Mouse (Mus musculus) heart, embryonic 14.5 days (tissue): ENCODE measurements around the gene Traf3ip3. TPM values are rescaled to one million over a fixed set of nuclear protein-coding genes. Genes with fewer than 3 reads are reported as not detected.

Experiments
- ATAC-seq: fragments of 200-750 bp; cut with Nextera tagmentation; 2 replicates; pipeline ENCODE4 v1.8.0; 2017; ENCODE audit warnings: low read depth, moderate TSS enrichment; ENCODE audit not compliant: insufficient number of reproducible peaks, insufficient read depth, low FRiP score
- H3K27ac ChIP-seq, 2 experiments: fragments of 200-500 bp in 1 of 2; fragments of 300-500 bp in 1 of 2; sonication (generic) in 1 of 2; replicated peaks in 1 of 2; 2 replicates each; pipeline ENCODE4 v1.5.1; 2012 to 2014; ENCODE audit warnings: low read depth in 2 of 2, low read length in 2 of 2, control low read depth in 1 of 2, mild to moderate bottlenecking in 1 of 2, mixed read lengths in 1 of 2; ENCODE audit not compliant: control insufficient read depth in 1 of 2, insufficient read depth in 1 of 2
- H3K27me3 ChIP-seq: fragments of 300-500 bp; sonication (generic); 2 replicates; pipeline ENCODE4 v1.6.1; 2014; ENCODE audit warnings: mild to moderate bottlenecking, low read length, control low read depth; ENCODE audit not compliant: control insufficient read depth, insufficient read depth
- H3K36me3 ChIP-seq: fragments of 300-500 bp; sonication (generic); 2 replicates; pipeline ENCODE4 v1.6.1; 2014; ENCODE audit warnings: mild to moderate bottlenecking, control low read depth, low read length, mixed read lengths; ENCODE audit not compliant: control insufficient read depth, insufficient read depth
- H3K4me1 ChIP-seq, 2 experiments: fragments of 200-500 bp in 1 of 2; fragments of 300-500 bp in 1 of 2; sonication (generic) in 1 of 2; 2 replicates each; pipeline ENCODE4 v1.6.1; 2012 to 2014; ENCODE audit warnings: low read length in 2 of 2, control low read depth in 1 of 2, mixed read lengths in 1 of 2; ENCODE audit not compliant: control insufficient read depth in 2 of 2, insufficient read depth in 2 of 2
- H3K4me2 ChIP-seq: fragments of 300-500 bp; sonication (generic); 2 replicates; pipeline ENCODE4 v1.6.1; 2014; ENCODE audit warnings: mild to moderate bottlenecking, low read length
- H3K4me3 ChIP-seq, 2 experiments: fragments of 200-500 bp in 1 of 2; fragments of 300-500 bp in 1 of 2; sonication (generic) in 1 of 2; 2 replicates each; pipeline ENCODE4 v1.5.1; 2012 to 2014; ENCODE audit warnings: low read length in 2 of 2, mild to moderate bottlenecking in 2 of 2, control low read depth in 1 of 2, low read depth in 1 of 2, moderate library complexity in 1 of 2; ENCODE audit not compliant: control insufficient read depth in 1 of 2, insufficient read depth in 1 of 2
- H3K9ac ChIP-seq: fragments of 300-500 bp; sonication (generic); 2 replicates; pipeline ENCODE4 v1.6.1; 2014; ENCODE audit warnings: mild to moderate bottlenecking, low read length
- H3K9me3 ChIP-seq: fragments of 300-500 bp; sonication (generic); 2 replicates; pipeline ENCODE4 v1.6.1; 2016; ENCODE audit warnings: low read length, control low read depth; ENCODE audit not compliant: control insufficient read depth
- WGBS: fragments of 180-500 bp; shearing (Covaris S2); extraction: QIAGEN DNeasy Blood & Tissue Kit; methylation state at CpG from one replicate; pipeline ENCODE4 v1.1.7; 2014; 5-methylcytosine and 5-hydroxymethylcytosine counted together
- polyA plus RNA-seq: library from polyadenylated mRNA; unstranded; fragments of >200 nt; fragmentation: Nextera tagmentation; extraction: Ambion mirVana; gene quantifications from 2 replicates; pipeline ENCODE4 v1.2.1, GENCODE M21; 2014

Traf3ip3 gene
- polyA plus RNA-seq, 1 experiment from 2014 or later = 1.9 TPM

DNA sequence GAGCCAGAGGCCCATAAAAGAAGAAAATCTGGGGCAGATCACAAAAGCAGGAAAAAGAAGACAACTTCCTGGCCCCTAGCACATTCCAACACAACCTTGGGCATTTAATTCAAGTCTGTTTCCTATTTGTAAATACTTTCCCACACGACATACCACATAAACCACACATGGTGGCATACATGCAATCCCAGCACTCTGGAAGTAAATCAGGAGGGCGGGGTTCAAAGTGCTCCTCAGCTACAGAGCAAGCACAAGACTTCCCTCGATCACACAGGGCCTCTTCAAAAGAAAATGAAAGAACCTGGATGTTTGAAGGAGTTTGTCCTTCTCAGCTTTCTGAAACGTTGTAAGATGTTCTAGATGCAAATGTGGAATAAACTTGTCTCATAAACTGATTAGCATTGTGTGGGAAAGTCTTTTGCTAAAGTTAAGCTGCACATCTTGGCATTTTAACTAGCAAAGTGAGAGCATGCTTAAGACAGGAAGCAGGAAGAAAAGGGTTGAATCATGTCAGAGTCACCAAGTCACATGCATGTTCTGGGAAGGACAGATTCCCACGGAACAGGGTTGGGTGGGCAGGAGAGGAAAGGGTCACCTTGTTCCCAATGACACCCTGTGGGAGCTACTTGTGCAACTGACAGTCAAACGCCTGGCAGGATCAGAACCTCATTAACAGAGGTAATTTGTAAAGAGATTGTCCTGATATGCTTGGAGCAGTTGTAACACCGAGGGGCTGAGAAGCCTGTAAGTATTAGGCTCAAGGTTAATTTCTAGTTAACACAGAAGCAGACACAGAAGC is 25.4 kb upstream of the Traf3ip3 start:
- H3K4me1 ChIP-seq = peaks cover 3 to 7% of the 10 kb centered on the region in 2 experiments; a peak in 2 of 4 replicates
- ATAC-seq = no peak
- H3K4me2 ChIP-seq = no peak overlapping the region
- H3K27ac ChIP-seq = peak overlapping the region in 1 of 2 experiments; percentile 3; a peak in 1 of 4 replicates
- H3K4me3 ChIP-seq = no peak overlapping the region
- H3K9me3 ChIP-seq = no peaks in the 10 kb centered on the region
- H3K36me3 ChIP-seq = no peaks in the 10 kb centered on the region
- no peaks in the 10 kb centered on the region for H3K27me3 ChIP-seq
- H3K9ac ChIP-seq = no peak overlapping the region
- WGBS = 32% methylated on average over 7 of the region's 7 CpGs

DNA sequence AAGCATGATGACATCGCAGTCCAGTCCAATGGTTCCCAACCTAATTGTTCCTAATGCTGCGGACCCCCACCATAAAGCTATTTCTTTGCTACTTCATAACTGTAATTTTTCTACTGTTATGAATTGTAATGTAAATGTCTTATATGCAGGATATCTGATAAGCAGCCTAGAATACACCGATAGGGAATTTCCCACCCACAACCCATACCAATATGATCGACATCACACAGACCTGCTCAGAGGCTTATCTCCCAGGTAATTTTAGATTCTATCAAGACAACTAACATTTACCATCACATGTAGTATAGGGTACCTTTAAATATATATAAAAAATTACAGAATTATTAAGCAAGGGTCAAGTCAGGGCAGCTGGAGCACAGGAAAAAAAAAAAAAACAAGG is 24.6 kb upstream of the Traf3ip3 start:
- Histone ChIP-seq H3K27me3 (no peaks in the 10 kb centered on the region), H3K27ac (no peak overlapping the region), H3K4me3 (no peak overlapping the region), H3K4me2 (no peak overlapping the region), H3K36me3 (no peaks in the 10 kb centered on the region), H3K9me3 (no peaks in the 10 kb centered on the region), H3K9ac (no peak overlapping the region), H3K4me1 (peaks cover 3 to 7% of the 10 kb centered on the region in 2 experiments; a peak in 2 of 4 replicates)
- WGBS = 82% methylated on average over 4 of the region's 4 CpGs
- no peak for ATAC-seq

DNA sequence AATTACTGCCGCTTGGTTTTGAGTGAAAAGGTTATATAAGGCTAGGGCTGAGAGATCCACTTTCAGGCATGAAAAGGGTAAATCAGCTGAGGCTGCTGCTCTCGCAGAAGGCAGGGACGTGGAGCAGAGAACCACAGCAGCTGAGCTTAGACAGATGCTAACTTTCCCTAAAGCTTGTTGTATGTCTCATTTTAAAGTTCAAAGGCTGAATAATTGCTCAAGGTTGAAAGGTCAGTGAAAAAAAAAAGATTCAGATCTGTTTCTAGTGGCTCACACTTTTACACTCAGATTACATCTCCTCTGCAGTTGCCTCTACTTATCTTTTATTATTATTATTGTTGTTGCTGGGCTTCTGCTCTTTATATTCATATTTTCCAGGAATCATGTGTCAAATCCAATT is 24.0 kb upstream of the Traf3ip3 start:
- no peak for ATAC-seq
- WGBS = 56% methylated on average over 3 of the region's 3 CpGs

DNA sequence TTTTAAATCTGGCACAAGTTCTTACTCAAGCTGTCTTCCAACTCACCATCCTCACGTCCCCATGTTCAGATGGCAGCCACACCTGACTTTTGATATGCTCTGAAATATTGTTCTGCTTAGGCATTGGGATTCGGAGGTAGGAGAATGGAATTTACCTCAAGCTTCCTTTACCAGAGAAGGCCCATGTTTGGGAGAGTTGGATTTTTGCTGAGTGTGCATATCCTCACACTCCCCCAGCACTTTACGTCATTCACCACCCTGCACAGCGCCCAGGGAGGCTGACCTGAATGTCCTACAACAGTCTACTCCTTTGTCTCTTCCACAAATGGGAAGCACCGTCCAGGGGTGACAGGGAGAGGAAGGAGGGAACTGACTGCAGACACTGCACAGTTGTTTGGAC is 18.9 kb upstream of the Traf3ip3 start:
- H3K4me2 ChIP-seq = no peak overlapping the region
- H3K9me3 ChIP-seq = no peaks in the 10 kb centered on the region
- H3K36me3 ChIP-seq = no peaks in the 10 kb centered on the region
- no peak overlapping the region for H3K4me3 ChIP-seq
- H3K9ac ChIP-seq = no peak overlapping the region
- H3K27me3 ChIP-seq = no peaks in the 10 kb centered on the region
- H3K27ac ChIP-seq = no peak overlapping the region
- 50% methylated on average over 5 of the region's 5 CpGs for WGBS
- no peaks in the 10 kb centered on the region; a peak in 1 of 4 replicates for H3K4me1 ChIP-seq
- no peak for ATAC-seq

More for the DNA sequence above, 24.0 kb upstream of the Traf3ip3 start:
- Histone ChIP-seq H3K36me3 (no peaks in the 10 kb centered on the region), H3K27me3 (no peaks in the 10 kb centered on the region), H3K4me2 (no peak overlapping the region), H3K4me3 (no peak overlapping the region), H3K9ac (no peak overlapping the region), H3K9me3 (no peaks in the 10 kb centered on the region), H3K4me1 (peaks cover 0 to 7% of the 10 kb centered on the region in 2 experiments; a peak in 2 of 4 replicates), H3K27ac (no peak overlapping the region)

DNA sequence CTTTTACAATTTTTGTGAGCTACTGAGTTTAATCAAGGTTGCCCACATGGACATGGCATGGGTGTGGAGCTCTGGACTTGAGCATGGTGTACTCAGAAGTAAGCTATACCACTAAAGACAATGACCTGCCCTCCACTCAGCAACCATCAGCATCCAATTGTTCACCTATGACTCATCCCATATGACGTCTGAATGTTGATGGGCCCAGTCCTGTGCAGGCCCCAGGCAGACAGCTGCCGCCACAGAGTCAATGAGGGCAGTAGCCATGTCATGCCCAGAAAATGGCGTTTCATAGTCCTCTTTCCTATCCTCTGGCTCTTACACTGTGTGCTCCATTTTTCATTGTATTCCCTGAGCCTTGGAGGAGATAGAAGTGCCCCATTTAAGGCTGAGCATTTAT is 14.5 kb upstream of the Traf3ip3 start:
- Histone ChIP-seq H3K27me3 (no peaks in the 10 kb centered on the region), H3K9me3 (no peaks in the 10 kb centered on the region), H3K27ac (no peak overlapping the region), H3K36me3 (no peaks in the 10 kb centered on the region), H3K4me3 (no peak overlapping the region), H3K4me1 (no peaks in the 10 kb centered on the region; a peak in 1 of 4 replicates), H3K9ac (no peak overlapping the region), H3K4me2 (no peak overlapping the region)
- WGBS = 58% methylated on average over 3 of the region's 3 CpGs
- no peak for ATAC-seq

DNA sequence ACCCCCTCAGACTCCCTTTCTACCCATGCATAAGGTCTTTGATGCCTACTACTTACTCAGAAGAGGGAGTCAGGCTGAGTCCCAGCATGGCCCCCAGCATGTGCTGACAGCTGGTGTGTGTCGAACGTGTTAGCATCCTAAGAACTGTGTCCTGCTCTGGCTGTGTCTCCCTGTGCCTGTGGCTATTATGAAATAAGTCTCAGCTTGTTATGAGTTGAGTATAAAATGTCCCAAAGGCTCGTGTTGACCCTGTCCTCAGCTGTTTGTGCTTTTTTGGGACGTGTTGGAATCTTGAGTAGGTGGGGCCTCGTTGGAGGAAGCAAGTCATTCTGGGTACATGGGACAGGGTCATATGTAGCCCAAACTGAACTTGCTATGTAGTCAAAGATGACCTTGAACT is 12.6 kb upstream of the Traf3ip3 start:
- H3K4me3 ChIP-seq = no peak overlapping the region
- H3K27ac ChIP-seq = no peak overlapping the region
- H3K9me3 ChIP-seq = no peaks in the 10 kb centered on the region
- no peak for ATAC-seq
- no peak overlapping the region for H3K4me2 ChIP-seq
- no peaks in the 10 kb centered on the region for H3K27me3 ChIP-seq
- H3K36me3 ChIP-seq = no peaks in the 10 kb centered on the region
- no peaks in the 10 kb centered on the region for H3K4me1 ChIP-seq
- no peak overlapping the region for H3K9ac ChIP-seq
- 53% methylated on average over 5 of the region's 5 CpGs for WGBS

DNA sequence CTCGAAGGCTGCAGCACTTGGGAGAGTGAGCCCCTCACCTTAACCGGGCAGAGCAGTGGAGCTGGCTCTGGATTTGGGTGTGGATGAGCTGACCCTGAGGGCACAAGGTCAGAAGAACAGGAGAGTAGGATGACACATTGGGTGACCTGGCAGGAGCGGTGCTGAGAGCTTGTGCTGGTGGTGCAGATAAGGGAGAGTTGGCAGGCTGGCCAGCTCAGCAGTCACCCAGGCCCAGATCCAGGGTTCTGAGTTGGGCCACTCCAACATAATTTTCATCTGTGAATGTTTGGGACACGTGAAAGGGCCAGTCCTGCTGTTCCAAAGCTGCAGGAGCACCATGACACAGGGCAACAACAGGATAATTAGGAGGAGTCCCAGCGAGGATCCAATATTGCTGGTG is 9.9 kb upstream of the Traf3ip3 start:
- Histone ChIP-seq H3K36me3 (no peaks in the 10 kb centered on the region), H3K27me3 (no peaks in the 10 kb centered on the region), H3K4me3 (no peak overlapping the region), H3K9ac (no peak overlapping the region), H3K4me2 (no peak overlapping the region), H3K9me3 (no peaks in the 10 kb centered on the region), H3K4me1 (no peaks in the 10 kb centered on the region), H3K27ac (no peak overlapping the region)
- 53% methylated on average over 5 of the region's 5 CpGs for WGBS
- no peak for ATAC-seq

DNA sequence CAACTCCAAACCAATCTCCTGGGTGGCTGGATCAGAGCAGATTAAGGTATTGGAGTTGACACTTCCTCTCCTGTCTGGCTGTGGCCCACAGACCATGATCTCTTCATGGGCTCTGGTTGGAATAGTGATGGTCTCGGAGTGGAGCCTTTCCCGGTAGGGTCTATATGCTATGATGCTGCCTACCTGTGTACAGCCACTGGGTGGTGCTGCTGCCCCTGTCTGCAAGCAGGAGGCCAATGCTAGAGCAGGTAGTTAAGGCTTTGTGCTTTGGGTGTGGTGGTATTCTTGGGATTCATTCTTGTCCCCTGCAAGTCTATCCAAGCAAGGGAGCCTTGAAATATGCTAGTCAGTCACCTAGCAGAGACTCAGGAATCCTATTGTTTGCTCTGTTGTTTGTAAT is 6.7 kb upstream of the Traf3ip3 start:
- ATAC-seq = no peak

More for the DNA sequence above, 6.7 kb upstream of the Traf3ip3 start:
- H3K36me3 ChIP-seq = no peaks in the 10 kb centered on the region
- WGBS = 28% methylated on average over 2 of the region's 2 CpGs
- peaks cover 0 to 5% of the 10 kb centered on the region in 2 experiments; a peak in 1 of 4 replicates for H3K4me1 ChIP-seq
- H3K9ac ChIP-seq = no peak overlapping the region
- H3K4me3 ChIP-seq = no peak overlapping the region
- no peak overlapping the region for H3K27ac ChIP-seq
- H3K27me3 ChIP-seq = no peaks in the 10 kb centered on the region
- no peaks in the 10 kb centered on the region for H3K9me3 ChIP-seq
- no peak overlapping the region for H3K4me2 ChIP-seq
